Mouse (Mus musculus): ENCODE measurements around the gene Cpt1c.

DNA sequence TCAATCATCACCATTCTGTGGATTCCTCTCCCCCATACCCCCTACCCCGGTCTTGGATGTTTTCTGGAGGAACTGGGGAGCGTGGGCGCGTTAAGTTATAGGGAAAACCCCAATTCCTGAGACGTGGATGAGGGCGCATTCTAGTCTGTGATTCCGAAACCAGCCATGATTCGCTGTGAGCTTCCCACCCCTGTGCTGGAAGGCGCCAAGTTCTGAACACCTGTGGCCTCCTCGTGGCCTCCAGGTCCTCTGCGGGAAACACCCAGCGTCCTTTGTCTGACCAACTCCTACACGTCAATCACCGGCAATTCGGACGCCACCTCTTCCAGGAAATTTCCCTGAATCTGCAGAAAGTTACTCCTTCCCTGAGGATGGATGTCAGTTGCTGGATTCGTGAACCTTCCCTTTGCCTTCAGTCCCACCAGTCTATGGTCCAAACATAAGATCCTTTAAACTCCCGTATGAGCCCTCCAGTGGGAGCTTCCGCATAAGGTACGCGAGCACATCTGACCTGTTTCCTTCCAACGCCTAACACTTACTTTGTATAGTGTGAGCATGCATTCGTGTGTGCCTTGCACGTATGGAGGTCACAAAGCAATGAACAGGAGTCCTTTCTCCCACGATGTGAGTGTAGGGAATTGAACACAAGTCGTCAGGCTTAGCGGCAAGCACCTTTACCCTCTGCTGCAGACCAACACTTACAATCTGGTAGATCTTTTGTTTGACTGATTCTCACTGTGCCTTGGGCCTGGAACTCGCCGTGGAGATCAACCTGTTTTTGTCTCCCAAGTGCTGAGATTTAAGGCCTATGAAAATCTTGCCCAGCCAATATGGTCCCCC lies 12.4 kb upstream of the Cpt1c start:
- TF ChIP-seq CTCF (IDR thresholded peaks at IDR 0.05; ENCODE audit: insufficient read depth, low read depth, low read length) (no peak), POLR2A (IDR thresholded peaks at IDR 0.05; ENCODE audit: insufficient read depth, low read depth, low read length) (no peak)
